Comparison of ENCODE assay signal across 8 mouse cellular contexts in genomic region chr10:110745640-110746032, GRCm38 (mm10). TPM values are rescaled to one million over a fixed set of nuclear protein-coding genes. Genes with fewer than 3 reads are reported as not detected.
DNase-seq lines count a peak whose midpoint lies in the region; ATAC-seq and TF ChIP-seq lines count a peak whose summit lies in the region.

No protein-coding gene starts in this region.

- H3K9ac ChIP-seq in heart, embryonic 14.5 days (ENCODE audit: low read length), result peak overlapping the region; percentile 88
- peak overlapping the region; percentile 96 for H3K9ac ChIP-seq in ES-E14 (ENCODE audit: insufficient read depth, low read depth, low read length, poor library complexity, severe bottlenecking)

- in situ Hi-C loops in ES-E14 (cut with MboI; ENCODE audit: low sequenced_read_pairs in 2 of 2, unreplicated experiment in 2 of 2), result no loop called here

- under 1% methylated on average over 23 of the region's 23 CpGs for WGBS in heart, embryonic 14.5 days

- peak; percentile 37 for ATAC-seq in heart, embryonic 14.5 days (ENCODE audit: insufficient number of reproducible peaks, insufficient read depth, low FRiP score, low read depth)
- peak; percentile 21; the same call in 1 of the 2 replicates for ATAC-seq in granulocyte monocyte progenitor cell, adult 5-6 weeks (replicated peaks; ENCODE audit: poor library complexity, severe bottlenecking)

- peak overlapping the region; percentile 87 to 98 for H3K4me3 ChIP-seq in heart, embryonic 14.5 days (ENCODE audit: control insufficient read depth in 1 of 2, insufficient read depth in 1 of 2, low read depth in 1 of 2, low read length in 2 of 2)
- H3K4me3 ChIP-seq in ES-E14 (ENCODE audit: insufficient read depth in 1 of 2, low read depth in 1 of 2, low read length in 2 of 2, poor library complexity in 1 of 2, severe bottlenecking in 1 of 2), result peak overlapping the region; percentile 96 to 98

- peak overlapping the region; percentile 69 to 75 for H3K27ac ChIP-seq in heart, embryonic 14.5 days (replicated peaks in 1 of 2; ENCODE audit: control insufficient read depth in 1 of 2, insufficient read depth in 1 of 2, low read depth in 2 of 2, low read length in 2 of 2)
- peak overlapping the region; percentile 67; the same call in 1 of the 2 replicates for H3K27ac ChIP-seq in ES-E14 (ENCODE audit: insufficient read depth, low read depth, low read length, poor library complexity, severe bottlenecking)

- DNase-seq in heart, postnatal 14 days, result no peak
- DNase-seq in ES-E14 (ENCODE audit: low read depth, low spot score), result no peak
- peak; percentile 58 for DNase-seq in mesoderm, embryonic 11.5 days (ENCODE audit: low read depth, low spot score)
- DNase-seq in adrenal gland, adult 18-20 months (ENCODE audit: low spot score in 2 of 2), result no peak
- no peak for DNase-seq in right cerebral cortex, adult 2 months (ENCODE audit: low spot score in 2 of 2)
- no peak for DNase-seq in thymus, postnatal 14 days

- peak overlapping the region; percentile 90 for H3K4me2 ChIP-seq in heart, embryonic 14.5 days (ENCODE audit: low read length)

- H3K4me1 ChIP-seq in heart, embryonic 14.5 days (ENCODE audit: control insufficient read depth in 2 of 2, insufficient read depth in 2 of 2, low read length in 2 of 2), result peaks cover 4 to 7% of the 10 kb centered on the region in 2 experiments; a peak in 2 of 4 replicates
- peaks cover 0 to 10% of the 10 kb centered on the region in 2 experiments; a peak in 2 of 4 replicates for H3K4me1 ChIP-seq in ES-E14 (ENCODE audit: control insufficient read depth in 2 of 2, insufficient read depth in 2 of 2, low read length in 2 of 2, poor library complexity in 1 of 2)

- H3K9me3 ChIP-seq in heart, embryonic 14.5 days (ENCODE audit: control insufficient read depth, low read length), result no peaks in the 10 kb centered on the region
- H3K9me3 ChIP-seq in ES-E14 (ENCODE audit: control insufficient read depth, insufficient read depth, low read depth, low read length), result no peaks in the 10 kb centered on the region

- no peaks in the 10 kb centered on the region for H3K27me3 ChIP-seq in heart, embryonic 14.5 days (ENCODE audit: control insufficient read depth, insufficient read depth, low read length)

- intact Hi-C loops in heart, postnatal 14 days (cut with DNase I), result no loop called here

- peaks cover 29% of the 10 kb centered on the region for H3K36me3 ChIP-seq in heart, embryonic 14.5 days (ENCODE audit: control insufficient read depth, insufficient read depth, low read length)
- peaks cover 11% of the 10 kb centered on the region for H3K36me3 ChIP-seq in ES-E14 (ENCODE audit: control insufficient read depth, insufficient read depth, low read length, poor library complexity, severe bottlenecking)

TF ChIP-seq in ES-E14, 5 proteins besides CTCF, POLR2A, EP300 and RAD21:
- TF ChIP-seq HCFC1 (IDR thresholded peaks at IDR 0.05; ENCODE audit: borderline replicate concordance, insufficient read depth, low read length) (peak; percentile 5; the same call in 1 of the 2 replicates), CHD2 (IDR thresholded peaks at IDR 0.05; ENCODE audit: low read depth, low read length) (no peak)

RNA-seq across cellular contexts. Expression of gene E2f7, which starts 0.4 kb away (rescaled TPM):
- 14.8 and 15.0 TPM in 2 replicates for polyA plus RNA-seq in heart, embryonic 14.5 days (2014; fragmentation: Nextera tagmentation; extraction: Ambion mirVana)
- 1 to 10 TPM; 2.9 to 3.2 TPM for total RNA-seq in heart, postnatal 14 days (2021)
- 13.8 and 15.6 TPM in 2 replicates for total RNA-seq in ES-E14 (2012; rRNA removed)
- 7.5 and 12.5 TPM in 2 replicates for total RNA-seq in granulocyte monocyte progenitor cell, adult 5-6 weeks (2014; fragmentation: Nextera tagmentation)
- total RNA-seq in granulocyte monocyte progenitor cell, adult 5-6 weeks (2017), result 5.0 and 5.8 TPM in 2 replicates
- 1 to 10 TPM; 1.2 to 1.4 TPM for total RNA-seq in adrenal gland, adult 18-20 months (2021)
